Mouse (Mus musculus): ENCODE measurements around the gene Ndnf.

Ndnf gene

DNA sequence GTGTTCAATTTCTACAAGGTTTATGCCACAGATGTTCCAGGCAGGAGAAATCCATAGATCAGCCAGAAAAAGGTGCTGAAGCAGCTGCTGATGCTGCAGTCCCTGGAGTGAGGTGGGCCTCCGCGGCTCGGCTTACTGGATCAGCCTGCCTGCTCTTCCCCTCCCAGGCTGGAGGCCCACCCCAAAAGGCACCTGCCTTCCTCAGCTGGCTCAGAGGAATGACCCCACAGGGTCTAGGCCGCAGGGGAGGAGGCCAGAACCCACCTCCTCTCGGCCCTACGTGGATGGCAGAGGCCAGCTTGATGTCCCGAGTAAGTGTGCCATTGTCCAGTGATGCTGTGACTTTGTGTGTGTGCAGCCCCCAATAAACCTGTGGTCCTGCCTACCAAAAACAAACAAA, 86.8 kb downstream of the Ndnf start:
- DNase-seq (ENCODE audit: low read depth, low spot score) = no peak

DNA sequence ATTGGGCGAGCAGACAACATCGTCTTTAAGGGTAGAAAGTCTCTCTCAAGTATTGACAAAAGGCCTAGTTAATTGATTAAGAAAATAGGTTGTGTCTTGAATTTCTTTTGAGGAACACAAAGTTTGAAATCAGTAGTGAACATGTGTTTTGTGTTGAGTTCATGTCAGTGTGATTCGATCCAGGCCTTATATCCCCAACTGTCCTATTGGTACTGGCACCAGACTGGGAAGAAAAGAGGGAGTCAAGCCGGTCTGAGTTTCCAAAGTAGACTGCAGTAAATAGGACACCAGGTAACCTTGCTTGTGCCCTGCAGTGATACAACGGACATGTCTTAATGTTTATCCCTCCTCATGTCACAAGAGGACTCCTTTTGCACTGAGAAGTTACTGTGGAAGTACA, 87.8 kb downstream of the Ndnf start:
- DNase-seq (ENCODE audit: low read depth, low spot score) = no peak

DNA sequence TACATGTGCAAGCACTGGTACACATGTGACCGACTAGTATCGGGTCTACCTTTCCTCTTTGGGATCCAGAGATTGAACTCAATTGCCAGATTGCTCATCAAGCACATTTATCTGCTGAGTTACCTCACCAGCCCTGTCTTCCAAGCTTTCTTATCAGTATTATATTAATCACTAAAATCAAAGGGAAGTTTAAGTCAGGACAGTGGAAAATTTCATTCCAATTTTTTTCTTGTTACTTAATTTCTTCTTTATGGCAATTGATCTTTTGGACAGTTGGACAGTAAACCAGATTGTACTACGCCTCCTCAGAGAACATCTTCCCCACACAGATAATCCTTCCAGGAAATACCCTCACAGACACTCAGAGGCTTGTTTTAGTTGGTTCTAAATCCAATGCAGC, 88.7 kb downstream of the Ndnf start:
- no peak for DNase-seq (ENCODE audit: low read depth, low spot score)
